Mouse (Mus musculus) olfactory bulb, adult 2 months (tissue): ENCODE results near the gene Arid5b. TPM values are rescaled to one million over a fixed set of nuclear protein-coding genes. Genes with fewer than 3 reads are reported as not detected.

Source experiments
- H3K27ac ChIP-seq: fragments of 200-500 bp; 2 replicates; pipeline ENCODE4 v1.5.1; 2012; ENCODE audit warnings: low read depth, low read length; ENCODE audit not compliant: insufficient read depth
- H3K4me1 ChIP-seq: fragments of 200-500 bp; 2 replicates; pipeline ENCODE4 v1.6.1; 2012; ENCODE audit warnings: low read length; ENCODE audit not compliant: control insufficient read depth, insufficient read depth
- H3K4me3 ChIP-seq: fragments of 200-500 bp; 2 replicates; pipeline ENCODE4 v1.5.1; 2012; ENCODE audit warnings: mild to moderate bottlenecking, low read depth, low read length, moderate library complexity; ENCODE audit not compliant: insufficient read depth
- CTCF ChIP-seq: fragments of 200-500 bp; IDR thresholded peaks from 2 replicates; pipeline ENCODE4 v1.5.1; 2012; ENCODE audit warnings: low read depth, mild to moderate bottlenecking, low read length, moderate library complexity; ENCODE audit not compliant: insufficient read depth
- POLR2A ChIP-seq: fragments of 200-500 bp; IDR thresholded peaks from 2 replicates; pipeline ENCODE4 v1.6.1; 2012; ENCODE audit warnings: mild to moderate bottlenecking, low read depth, low read length, moderate library complexity; ENCODE audit not compliant: insufficient read depth
- WGBS: fragments of 180-500 bp; shearing (Covaris S2); methylation state at CpG from one replicate; pipeline ENCODE4 v1.1.7; 2018; 5-methylcytosine and 5-hydroxymethylcytosine counted together
- polyA plus RNA-seq: library from polyadenylated mRNA; stranded (reverse); fragments of >200 nt; gene quantifications from 2 replicates; pipeline ENCODE4 v1.2.4, GENCODE M21; 2012; ENCODE audit warnings: low replicate concordance; ENCODE audit not compliant: missing spikeins, insufficient read depth, insufficient read length

Arid5b gene
- polyA plus RNA-seq, 1 experiment, result not detected

DNA sequence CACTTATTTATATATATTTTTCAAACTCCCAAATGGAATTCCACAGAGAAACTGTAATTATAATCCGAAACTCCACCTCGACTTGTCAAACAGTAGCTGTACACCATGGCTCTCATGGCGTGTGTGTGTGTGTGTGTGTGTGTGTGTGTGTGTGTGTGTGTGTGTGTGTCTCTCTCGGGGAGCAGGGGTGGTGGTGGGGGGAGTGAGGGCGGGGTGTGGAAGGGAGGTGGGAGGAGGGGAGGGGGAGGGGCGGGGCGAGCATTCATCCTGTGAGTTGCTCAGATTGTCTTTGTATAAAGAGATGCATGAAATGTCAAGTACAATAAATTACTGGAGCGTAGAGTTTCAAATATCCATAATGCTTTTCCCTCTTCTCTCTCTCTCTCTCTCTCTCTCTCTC lies 87.4 kb downstream of the Arid5b start:
- 23% methylated on average over 8 of the region's 8 CpGs for WGBS
- Histone ChIP-seq H3K27ac (no peak overlapping the region), H3K4me1 (no peaks in the 10 kb centered on the region), H3K4me3 (no peak overlapping the region)
- TF ChIP-seq CTCF (no peak), POLR2A (no peak)

DNA sequence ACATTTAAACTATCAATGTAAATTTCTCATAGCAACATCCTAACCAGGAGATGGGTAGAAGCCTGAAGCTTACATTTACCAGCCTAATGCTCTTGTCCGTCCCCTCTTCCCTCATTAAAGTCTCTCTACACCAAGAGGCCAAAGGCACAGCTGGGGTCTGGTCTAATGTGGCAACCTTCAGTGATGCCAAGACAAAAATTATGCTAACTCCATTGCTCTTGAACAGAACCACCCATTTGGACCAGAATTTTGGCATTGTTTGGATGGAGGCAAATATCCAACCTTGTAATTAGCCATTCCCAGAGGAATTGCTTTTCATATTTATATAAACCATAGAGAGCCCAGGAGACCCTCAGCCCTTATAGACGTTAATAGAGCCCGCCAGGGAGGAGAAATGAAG lies 88.7 kb downstream of the Arid5b start:
- Histone ChIP-seq H3K27ac (no peak overlapping the region), H3K4me3 (no peak overlapping the region), H3K4me1 (no peaks in the 10 kb centered on the region)
- TF ChIP-seq POLR2A (no peak), CTCF (no peak)
- WGBS, result 75% methylated on average over 3 of the region's 3 CpGs

DNA sequence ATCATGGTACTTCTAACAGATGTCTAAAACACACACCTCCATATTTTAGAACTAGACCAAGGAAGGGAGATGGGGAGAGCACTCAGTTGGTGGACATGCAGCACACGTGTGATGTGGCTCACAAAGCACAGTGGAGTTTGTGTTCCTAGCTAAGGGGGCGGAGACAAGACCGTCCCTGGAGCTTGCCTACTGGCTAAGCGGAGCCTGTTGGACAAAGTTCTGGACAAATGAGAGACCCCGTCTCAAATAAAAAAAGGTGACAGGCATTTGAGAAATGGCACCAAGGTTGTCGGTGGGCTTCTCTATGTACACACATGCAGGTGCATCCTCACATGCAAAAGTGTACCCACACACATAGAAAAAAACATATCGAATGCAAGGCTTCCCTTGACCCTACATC lies 95.4 kb downstream of the Arid5b start:
- TF ChIP-seq POLR2A, result no peak
- TF ChIP-seq CTCF, result no peak
- Histone ChIP-seq H3K4me1 (no peaks in the 10 kb centered on the region), H3K4me3 (no peak overlapping the region), H3K27ac (no peak overlapping the region)
- WGBS, result 95% methylated on average over 7 of the region's 7 CpGs

DNA sequence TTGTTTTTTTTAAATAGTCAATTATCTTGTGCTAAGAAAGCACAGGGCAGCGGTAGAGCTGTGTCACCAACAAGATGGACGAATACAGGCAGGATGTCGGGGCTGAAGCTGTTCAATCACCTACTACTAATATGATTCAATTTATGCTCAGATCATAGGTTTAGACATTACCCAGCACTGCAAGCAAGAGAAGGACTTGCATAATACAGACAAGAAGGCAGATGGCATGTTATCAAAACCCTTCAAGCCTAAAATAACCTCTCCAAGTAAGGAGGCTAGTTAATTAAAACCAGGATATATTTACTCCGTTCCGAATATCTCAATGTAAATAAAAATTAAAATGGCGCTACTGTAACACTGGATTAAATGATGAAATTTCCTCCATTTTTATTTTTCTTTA lies 96.3 kb downstream of the Arid5b start:
- 82% methylated on average over 6 of the region's 6 CpGs for WGBS
- H3K4me1 ChIP-seq, result no peaks in the 10 kb centered on the region
- TF ChIP-seq CTCF, result no peak
- no peak for TF ChIP-seq POLR2A
- no peak overlapping the region for H3K27ac ChIP-seq
- no peak overlapping the region for H3K4me3 ChIP-seq

DNA sequence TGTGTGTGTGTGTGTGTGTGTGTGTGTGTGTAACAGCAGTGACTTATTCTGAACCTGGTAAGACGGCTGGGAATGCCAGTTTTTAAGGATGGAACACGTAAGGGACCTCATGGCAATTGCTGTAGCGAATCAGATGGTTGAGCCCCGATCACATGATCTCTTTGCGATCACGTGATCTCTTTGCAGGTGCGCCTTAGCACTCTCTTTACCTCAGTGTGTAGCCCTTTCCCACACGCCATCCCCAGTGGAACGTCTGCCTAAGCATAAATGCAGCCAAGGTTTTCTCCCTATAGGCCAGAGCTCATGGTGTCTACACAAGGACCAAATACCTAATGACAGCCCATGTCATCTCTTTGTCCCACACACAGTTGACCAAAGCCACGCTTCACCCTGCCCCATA lies 97.4 kb downstream of the Arid5b start:
- TF ChIP-seq CTCF, result no peak
- no peak for TF ChIP-seq POLR2A
- H3K27ac ChIP-seq, result no peak overlapping the region
- H3K4me3 ChIP-seq, result no peak overlapping the region
- H3K4me1 ChIP-seq, result peaks cover 2% of the 10 kb centered on the region; the same call in 1 of the 2 replicates
- 96% methylated on average over 10 of the region's 10 CpGs for WGBS

DNA sequence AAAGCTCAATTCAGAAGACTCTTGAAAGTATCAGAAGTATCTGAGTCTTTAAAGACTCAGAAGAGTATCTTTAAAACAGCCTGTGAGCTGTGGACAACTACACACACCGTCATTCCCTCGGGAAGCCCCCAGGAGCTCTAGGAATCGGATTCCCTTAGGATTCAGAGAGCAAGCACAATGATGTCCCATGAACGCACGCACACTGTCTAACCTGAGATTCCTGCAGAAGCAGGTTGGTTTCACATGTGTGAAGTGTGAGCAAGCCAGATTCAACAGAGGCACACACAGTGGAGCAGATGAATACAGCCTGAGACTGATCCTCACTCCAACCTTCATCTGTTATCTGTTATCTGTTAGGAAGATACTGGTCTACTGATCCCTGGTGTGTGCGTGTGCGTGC lies 97.8 kb downstream of the Arid5b start:
- Histone ChIP-seq H3K27ac (no peak overlapping the region), H3K4me3 (no peak overlapping the region), H3K4me1 (peaks cover 2% of the 10 kb centered on the region; the same call in 1 of the 2 replicates)
- TF ChIP-seq CTCF (no peak), POLR2A (no peak)
- WGBS, result 98% methylated on average over 7 of the region's 7 CpGs

DNA sequence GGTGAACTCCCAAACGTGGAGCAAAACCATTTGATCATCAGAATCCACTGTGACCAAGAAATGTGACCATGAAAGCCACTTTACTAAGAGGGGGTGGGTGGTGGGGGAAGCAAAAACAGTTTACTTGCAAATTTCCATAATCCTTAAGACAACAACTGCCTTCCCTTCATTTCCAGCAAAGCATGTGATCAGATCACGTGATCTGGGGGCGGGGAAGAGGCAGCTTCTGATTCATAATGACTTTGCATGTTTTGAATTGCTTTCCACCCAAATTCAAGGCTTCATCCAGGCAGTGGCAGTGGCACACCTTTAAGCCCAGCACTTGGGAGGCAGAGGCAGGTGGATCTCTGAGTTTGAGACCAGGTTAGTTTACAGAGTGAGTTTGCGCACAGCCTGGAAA lies 98.4 kb downstream of the Arid5b start:
- H3K27ac ChIP-seq, result no peak overlapping the region
- WGBS, result 83% methylated on average over 4 of the region's 4 CpGs
- no peak for TF ChIP-seq CTCF
- TF ChIP-seq POLR2A, result no peak
- peaks cover 2% of the 10 kb centered on the region; the same call in 1 of the 2 replicates for H3K4me1 ChIP-seq
- no peak overlapping the region for H3K4me3 ChIP-seq

DNA sequence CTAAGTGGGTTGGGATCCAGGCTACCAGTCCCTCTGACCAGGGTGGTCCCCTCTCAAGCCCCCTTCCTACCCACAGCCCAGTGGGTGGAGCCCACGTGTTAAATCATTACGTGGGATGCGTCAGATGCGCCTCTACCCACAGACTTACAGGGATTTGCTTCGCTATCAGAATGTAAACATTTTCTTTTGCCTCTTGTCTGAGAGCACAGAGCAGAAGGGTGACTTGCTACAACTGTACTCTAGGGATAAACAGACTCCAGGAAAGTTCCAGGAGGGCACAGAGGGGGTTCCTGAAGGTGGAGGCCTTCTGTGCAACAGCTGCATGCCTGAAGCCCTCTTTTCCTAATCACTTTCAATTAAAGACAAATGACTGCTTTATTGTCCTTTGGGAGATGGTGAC lies 98.8 kb downstream of the Arid5b start:
- WGBS, result 84% methylated on average over 5 of the region's 5 CpGs
- Histone ChIP-seq H3K27ac (no peak overlapping the region), H3K4me1 (peaks cover 2% of the 10 kb centered on the region; the same call in 1 of the 2 replicates), H3K4me3 (no peak overlapping the region)
- TF ChIP-seq POLR2A (no peak), CTCF (no peak)

DNA sequence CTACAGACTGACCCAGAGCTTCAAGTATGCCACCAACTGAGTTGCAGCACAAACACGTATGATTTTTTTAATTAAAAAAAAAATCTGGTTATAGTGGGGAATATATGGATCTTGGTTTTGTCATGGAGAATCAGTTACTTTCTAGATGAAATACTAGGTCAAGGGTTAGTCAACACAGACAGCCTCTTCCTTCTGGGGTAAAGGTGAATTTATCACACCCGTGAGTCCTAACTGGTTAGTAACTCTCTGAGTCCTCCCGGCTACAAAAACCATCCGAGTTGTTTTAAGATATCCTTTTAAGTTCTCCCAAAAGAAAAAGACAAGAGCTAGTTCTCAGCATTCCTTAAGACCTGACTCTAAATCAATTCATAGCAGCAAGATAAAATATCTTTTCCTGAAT lies 99.2 kb downstream of the Arid5b start:
- TF ChIP-seq CTCF (no peak), POLR2A (no peak)
- Histone ChIP-seq H3K27ac (no peak overlapping the region), H3K4me3 (no peak overlapping the region), H3K4me1 (peaks cover 2% of the 10 kb centered on the region; the same call in 1 of the 2 replicates)
- 90% methylated on average over 4 of the region's 4 CpGs for WGBS

DNA sequence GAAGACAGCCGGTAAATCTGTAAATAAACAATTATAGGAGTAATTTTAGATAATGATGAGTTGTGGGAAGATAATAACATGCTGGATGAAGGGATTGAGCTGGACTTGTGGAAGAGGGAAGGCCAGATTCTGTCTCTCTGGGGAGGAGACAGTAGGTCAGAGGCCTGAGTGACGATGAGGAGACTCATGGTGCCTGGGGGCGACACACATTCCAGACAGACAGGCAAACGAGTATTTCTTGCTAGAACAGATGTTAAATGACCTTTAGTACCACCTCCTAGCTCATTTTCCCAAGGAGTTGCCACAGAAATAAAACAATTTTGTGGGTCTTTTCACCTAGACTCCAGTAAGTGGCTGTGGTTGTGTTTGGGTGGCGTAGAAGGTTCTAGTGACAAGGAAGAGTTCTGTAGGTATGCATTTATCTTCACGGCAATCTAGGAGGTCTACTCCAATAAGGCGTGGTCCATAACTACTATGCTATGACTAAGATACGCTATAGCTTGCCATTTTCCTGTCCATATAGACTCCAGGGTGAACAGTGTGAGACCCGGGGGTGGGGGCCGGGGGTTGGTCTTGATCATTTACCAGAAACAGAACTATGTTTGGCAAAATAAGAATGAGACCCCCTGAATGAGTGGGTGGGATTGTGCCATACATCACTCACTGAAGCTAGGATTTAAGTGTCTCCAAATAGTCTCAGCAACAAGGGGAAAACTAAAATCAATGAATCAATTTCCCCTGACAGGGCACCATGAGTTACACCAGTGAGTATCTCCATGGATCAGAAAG lies 100.6 kb downstream of the Arid5b start:
- Histone ChIP-seq H3K27ac (no peak overlapping the region), H3K4me3 (no peak overlapping the region), H3K4me1 (peaks cover 2% of the 10 kb centered on the region; the same call in 1 of the 2 replicates)
- TF ChIP-seq CTCF, result no peak
- no peak for TF ChIP-seq POLR2A
- 85% methylated on average over 10 of the region's 10 CpGs for WGBS

DNA sequence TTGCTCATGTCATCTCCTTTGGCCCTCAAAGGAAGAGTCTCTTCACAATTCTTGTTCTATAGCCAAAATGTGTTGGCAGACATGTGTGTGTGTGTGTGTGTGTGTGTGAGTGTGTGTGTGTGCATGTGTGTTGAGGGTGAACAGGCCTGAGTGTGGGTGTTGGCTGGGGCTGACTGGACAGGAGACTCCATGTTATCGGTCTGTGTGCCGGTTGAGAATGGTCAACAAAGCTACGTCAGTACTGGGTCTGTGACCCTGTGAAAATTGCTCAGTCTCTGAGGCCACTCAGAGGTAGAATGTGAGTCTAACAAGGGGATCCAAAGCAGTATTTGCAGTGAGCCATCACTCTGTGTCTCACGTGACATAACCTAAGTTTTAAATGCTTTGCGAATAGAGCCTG lies 102.7 kb downstream of the Arid5b start:
- Histone ChIP-seq H3K4me1 (peaks cover 2% of the 10 kb centered on the region; the same call in 1 of the 2 replicates), H3K4me3 (no peak overlapping the region), H3K27ac (no peak overlapping the region)
- TF ChIP-seq CTCF, result no peak
- WGBS, result 97% methylated on average over 5 of the region's 5 CpGs
